Mouse (Mus musculus): ENCODE measurements around the gene Hrh2.
A peak's percentile ranks its signal among the peaks of the same experiment; 100 is the strongest.

Hrh2 gene

DNA sequence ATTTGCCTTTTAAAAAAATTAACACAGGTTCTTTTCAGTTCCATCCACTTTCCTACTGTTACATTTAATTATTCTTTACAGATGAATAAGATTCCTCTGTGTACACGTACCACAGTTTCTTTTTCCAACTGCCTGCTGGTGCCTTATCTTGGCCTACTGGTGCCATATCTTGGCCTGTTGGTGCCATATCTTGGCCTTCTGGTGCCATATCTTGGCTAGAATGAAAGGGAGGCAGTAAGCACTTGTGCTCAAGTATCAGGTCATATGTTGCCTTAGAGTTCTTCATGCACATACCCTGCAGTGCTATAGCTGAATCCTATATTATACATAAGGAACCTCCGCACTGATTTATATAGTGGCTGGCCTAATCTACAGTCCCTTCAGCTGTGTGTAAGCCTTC, 24.9 kb upstream of the Hrh2 start:
- DNase-seq (ENCODE audit: low read depth, low spot score): no peak

DNA sequence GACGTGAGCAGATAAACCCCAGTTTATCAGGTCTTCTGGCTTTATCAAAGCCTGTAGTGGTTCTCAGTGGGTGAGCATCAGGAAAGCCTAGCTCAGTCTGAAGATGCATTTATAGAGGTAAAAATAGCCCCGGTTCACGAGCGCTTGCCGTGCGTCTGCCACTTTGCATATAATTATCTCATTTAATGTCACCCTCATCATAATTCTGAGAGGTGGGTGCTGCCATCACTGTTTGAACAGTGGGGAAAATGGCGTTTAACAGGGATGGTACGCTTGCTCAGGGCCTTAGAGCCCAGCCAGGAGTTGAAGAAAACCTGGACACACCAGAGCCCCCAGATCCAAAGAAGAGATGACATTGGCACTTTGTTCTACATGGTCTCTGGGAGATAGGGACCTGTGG, 23.3 kb upstream of the Hrh2 start:
- Histone ChIP-seq H3K27me3 (ENCODE audit: control insufficient read depth, insufficient read depth, low read length, poor library complexity, severe bottlenecking) (no peaks in the 10 kb centered on the region), H3K36me3 (ENCODE audit: control insufficient read depth, insufficient read depth, low read length, poor library complexity, severe bottlenecking) (no peaks in the 10 kb centered on the region; the same call in 1 of the 2 replicates)
- no peak for DNase-seq (ENCODE audit: low read depth, low spot score)

More for the DNA sequence above, 24.9 kb upstream of the Hrh2 start:
- no peaks in the 10 kb centered on the region for H3K27me3 ChIP-seq (ENCODE audit: control insufficient read depth, insufficient read depth, low read length, poor library complexity, severe bottlenecking)
- H3K36me3 ChIP-seq (ENCODE audit: control insufficient read depth, insufficient read depth, low read length, poor library complexity, severe bottlenecking): no peaks in the 10 kb centered on the region; the same call in 1 of the 2 replicates

DNA sequence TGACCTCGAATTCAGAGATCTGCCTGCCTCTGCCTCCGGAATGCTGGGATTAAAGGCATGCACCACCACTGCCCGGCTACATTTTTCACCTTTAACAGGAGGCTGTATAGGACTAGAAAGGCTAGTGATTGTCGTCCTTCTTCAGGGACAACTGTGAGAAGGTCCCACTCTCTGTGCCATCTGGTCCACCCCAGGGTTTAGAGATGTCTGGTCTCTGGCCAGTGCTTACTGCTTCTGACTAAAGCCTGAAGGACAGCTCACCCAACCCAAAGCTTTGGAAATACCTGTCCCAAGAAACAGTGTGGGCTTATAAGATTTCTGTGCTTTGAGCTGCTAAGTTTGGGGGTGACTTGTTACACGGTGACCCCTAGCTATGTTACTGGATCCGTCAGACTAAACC, 21.6 kb upstream of the Hrh2 start:
- Histone ChIP-seq H3K36me3 (ENCODE audit: control insufficient read depth, insufficient read depth, low read length, poor library complexity, severe bottlenecking) (no peaks in the 10 kb centered on the region; the same call in 1 of the 2 replicates), H3K27me3 (ENCODE audit: control insufficient read depth, insufficient read depth, low read length, poor library complexity, severe bottlenecking) (no peaks in the 10 kb centered on the region)
- DNase-seq (ENCODE audit: low read depth, low spot score): no peak

DNA sequence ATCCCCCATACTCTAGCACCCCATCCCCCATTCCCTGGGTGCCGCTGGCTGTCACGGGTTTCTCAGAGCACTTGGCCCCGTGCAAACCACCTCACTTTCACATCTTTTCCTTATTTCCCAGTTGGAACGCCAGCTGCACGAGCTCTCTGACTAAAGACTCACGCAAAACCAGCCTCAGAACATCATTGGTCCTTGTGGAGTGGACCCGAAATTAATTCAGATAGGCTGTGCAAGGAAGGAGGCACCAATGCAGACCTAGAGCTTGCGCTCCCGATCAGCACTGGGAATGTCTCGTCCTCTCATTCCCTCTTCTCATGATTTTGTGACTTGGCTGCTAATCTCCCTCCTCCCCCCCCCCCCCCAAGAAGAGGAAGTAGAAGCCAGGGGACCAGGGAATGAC, 20.6 kb upstream of the Hrh2 start:
- no peaks in the 10 kb centered on the region for H3K27me3 ChIP-seq (ENCODE audit: control insufficient read depth, insufficient read depth, low read length, poor library complexity, severe bottlenecking)
- no peak for DNase-seq (ENCODE audit: low read depth, low spot score)
- H3K36me3 ChIP-seq (ENCODE audit: control insufficient read depth, insufficient read depth, low read length, poor library complexity, severe bottlenecking): no peaks in the 10 kb centered on the region; the same call in 1 of the 2 replicates

DNA sequence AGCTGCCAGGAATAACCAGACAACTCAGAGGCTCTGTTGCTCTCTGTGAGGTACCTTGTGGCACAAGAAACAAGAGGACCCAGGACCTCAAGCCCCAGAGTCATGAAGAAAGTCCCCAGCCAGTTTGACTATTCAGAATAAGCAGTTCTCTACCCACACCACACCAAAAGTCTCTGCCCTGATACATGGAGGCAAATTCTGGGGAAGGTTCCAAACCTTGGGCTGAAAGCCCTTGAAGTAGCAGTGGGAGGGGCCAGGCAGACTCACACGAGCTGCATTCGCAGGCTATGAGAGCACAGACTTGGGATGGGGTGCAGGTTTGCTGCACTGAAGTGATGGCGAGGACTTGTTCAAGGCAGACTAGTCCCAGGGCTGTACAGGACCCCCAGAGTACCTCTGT, 20.2 kb upstream of the Hrh2 start:
- Histone ChIP-seq H3K36me3 (ENCODE audit: control insufficient read depth, insufficient read depth, low read length, poor library complexity, severe bottlenecking) (no peaks in the 10 kb centered on the region; the same call in 1 of the 2 replicates), H3K27me3 (ENCODE audit: control insufficient read depth, insufficient read depth, low read length, poor library complexity, severe bottlenecking) (no peaks in the 10 kb centered on the region)
- no peak for DNase-seq (ENCODE audit: low read depth, low spot score)

DNA sequence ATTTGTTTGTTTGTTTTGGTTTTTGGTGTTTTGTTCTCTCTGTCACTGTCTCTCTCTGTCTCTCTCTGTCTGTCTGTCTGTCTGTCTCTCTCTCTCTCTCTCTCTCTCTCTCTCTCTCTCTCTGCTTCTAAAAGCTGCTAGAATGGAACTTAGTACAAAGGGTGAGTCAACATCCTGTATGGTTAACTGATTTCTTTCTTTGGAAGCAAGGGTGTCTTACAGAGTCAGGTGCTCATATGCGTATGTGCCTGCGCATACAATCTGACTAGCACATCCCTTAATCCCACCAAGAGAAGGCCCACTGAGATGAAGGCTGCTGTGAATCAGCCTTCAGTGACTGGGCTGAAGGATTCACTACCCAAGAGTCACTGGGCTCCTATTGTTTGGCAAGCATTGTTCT, 18.0 kb upstream of the Hrh2 start:
- no peaks in the 10 kb centered on the region; the same call in 1 of the 2 replicates for H3K36me3 ChIP-seq (ENCODE audit: control insufficient read depth, insufficient read depth, low read length, poor library complexity, severe bottlenecking)
- no peak for DNase-seq (ENCODE audit: low read depth, low spot score)

DNA sequence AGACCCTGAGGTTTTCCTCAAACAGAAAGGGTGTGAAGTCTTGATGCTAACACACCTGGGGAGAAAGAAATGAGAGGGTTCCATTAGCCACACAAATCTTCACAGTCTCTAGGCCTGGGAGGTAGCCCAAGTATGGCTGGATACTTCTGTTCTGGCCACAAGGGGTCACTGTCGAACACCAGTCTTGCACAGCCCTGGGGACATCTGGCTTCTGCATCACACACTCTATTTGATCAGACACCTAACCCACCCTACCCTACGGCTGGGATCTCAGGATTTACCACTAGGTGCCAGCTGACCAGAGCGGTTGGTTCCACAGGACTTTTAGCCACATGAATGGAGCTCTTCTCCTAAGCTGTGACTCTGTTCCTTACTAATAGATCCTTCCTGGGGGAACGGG, 17.2 kb upstream of the Hrh2 start:
- peak; percentile 56 for DNase-seq (ENCODE audit: low read depth, low spot score)
- no peaks in the 10 kb centered on the region; the same call in 1 of the 2 replicates for H3K36me3 ChIP-seq (ENCODE audit: control insufficient read depth, insufficient read depth, low read length, poor library complexity, severe bottlenecking)
- no peaks in the 10 kb centered on the region for H3K27me3 ChIP-seq (ENCODE audit: control insufficient read depth, insufficient read depth, low read length, poor library complexity, severe bottlenecking)

More for the DNA sequence above, 18.0 kb upstream of the Hrh2 start:
- H3K27me3 ChIP-seq (ENCODE audit: control insufficient read depth, insufficient read depth, low read length, poor library complexity, severe bottlenecking): no peaks in the 10 kb centered on the region

DNA sequence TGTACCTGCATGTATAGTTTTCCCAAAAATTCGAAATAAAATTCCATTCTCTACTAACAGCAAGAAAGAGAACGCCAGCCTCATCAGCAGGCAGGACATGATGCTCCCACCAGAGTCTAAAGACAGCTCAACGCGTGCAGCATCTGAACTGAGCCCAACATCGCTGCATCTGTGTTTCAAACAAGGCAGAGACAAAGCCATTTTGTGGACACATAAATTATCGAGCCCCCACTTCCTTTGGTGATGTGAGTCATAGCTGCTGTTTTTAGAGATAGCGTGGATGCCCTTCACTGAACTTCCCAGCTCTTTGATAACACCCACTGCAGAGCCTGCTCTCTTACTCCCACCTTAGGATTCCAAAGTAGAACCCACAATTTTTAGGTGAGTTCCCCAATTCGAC, 16.5 kb upstream of the Hrh2 start:
- Histone ChIP-seq H3K27me3 (ENCODE audit: control insufficient read depth, insufficient read depth, low read length, poor library complexity, severe bottlenecking) (no peaks in the 10 kb centered on the region), H3K36me3 (ENCODE audit: control insufficient read depth, insufficient read depth, low read length, poor library complexity, severe bottlenecking) (no peaks in the 10 kb centered on the region; the same call in 1 of the 2 replicates)
- no peak for DNase-seq (ENCODE audit: low read depth, low spot score)

DNA sequence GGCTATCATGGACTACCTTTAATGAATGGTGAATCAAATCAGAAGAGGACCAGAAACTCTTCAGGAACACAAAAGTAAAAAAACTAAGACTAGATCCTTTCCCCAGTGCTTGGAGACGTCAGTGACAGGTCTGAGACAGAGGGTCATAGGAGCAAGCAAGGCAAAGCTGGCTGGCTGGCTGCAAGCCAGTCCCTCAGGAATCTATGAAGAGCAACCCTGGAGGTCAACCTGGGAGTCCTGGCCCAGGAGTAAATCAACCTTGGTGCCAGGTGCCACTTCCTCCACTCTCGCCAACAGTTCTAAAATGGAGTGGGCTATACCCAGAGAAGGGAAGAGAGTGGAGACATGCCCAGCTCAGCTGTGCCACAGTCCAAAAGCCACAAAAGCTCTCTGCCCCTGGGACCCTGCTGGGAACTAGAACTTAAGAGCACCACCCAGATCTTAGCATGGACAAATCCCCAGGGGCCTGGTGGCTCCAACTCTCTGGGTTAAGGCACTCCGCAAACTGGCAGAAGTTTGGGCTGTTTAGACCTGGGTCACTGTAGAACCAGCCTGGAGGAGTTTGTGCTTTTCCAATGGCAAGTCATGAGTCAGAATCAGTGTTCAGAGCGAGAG, 15.4 kb upstream of the Hrh2 start:
- Histone ChIP-seq H3K36me3 (ENCODE audit: control insufficient read depth, insufficient read depth, low read length, poor library complexity, severe bottlenecking) (no peaks in the 10 kb centered on the region), H3K27me3 (ENCODE audit: control insufficient read depth, insufficient read depth, low read length, poor library complexity, severe bottlenecking) (no peaks in the 10 kb centered on the region)
- no peak for DNase-seq (ENCODE audit: low read depth, low spot score)

DNA sequence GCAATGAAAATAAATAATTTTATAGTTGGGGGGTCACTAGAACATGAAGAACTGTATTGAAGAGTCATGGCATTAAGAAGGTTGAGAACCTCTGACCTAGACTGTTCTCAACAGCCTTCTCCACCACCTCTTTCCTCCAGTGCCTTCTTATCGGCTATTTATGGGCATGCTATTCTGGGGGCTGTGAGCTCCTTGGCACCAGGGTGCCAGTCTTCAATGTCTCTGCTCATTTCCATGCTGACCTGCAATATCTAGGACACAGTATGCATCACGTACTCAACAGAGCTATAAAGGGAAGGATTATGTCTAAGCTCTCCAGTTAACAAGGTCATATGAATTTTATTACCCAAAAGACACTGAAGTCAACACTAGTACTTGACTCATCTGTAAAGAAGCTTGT, 14.6 kb upstream of the Hrh2 start:
- Histone ChIP-seq H3K27me3 (ENCODE audit: control insufficient read depth, insufficient read depth, low read length, poor library complexity, severe bottlenecking) (no peaks in the 10 kb centered on the region), H3K36me3 (ENCODE audit: control insufficient read depth, insufficient read depth, low read length, poor library complexity, severe bottlenecking) (no peaks in the 10 kb centered on the region)
- no peak for DNase-seq (ENCODE audit: low read depth, low spot score)

DNA sequence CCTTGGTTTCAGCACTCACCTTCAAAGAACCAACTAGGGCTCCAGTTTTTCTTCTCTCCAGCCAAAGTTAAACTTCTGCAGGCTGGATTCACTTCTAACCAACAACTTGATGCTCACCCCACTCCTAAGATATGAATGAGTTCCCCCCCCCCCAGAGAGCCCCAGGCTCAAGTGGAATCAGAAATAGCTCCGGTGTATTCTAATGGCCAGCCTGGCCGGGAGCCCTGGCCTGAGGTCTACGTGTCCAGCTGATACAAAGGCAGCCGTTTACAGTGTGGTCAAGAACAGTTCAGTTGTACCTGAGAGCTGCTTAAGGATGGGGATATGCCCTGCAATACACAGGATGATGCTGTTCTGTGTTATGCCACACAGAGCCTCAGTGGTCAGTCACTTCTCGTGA, 13.3 kb upstream of the Hrh2 start:
- Histone ChIP-seq H3K27me3 (ENCODE audit: control insufficient read depth, insufficient read depth, low read length, poor library complexity, severe bottlenecking) (no peaks in the 10 kb centered on the region), H3K36me3 (ENCODE audit: control insufficient read depth, insufficient read depth, low read length, poor library complexity, severe bottlenecking) (no peaks in the 10 kb centered on the region)
- DNase-seq (ENCODE audit: low read depth, low spot score): no peak

DNA sequence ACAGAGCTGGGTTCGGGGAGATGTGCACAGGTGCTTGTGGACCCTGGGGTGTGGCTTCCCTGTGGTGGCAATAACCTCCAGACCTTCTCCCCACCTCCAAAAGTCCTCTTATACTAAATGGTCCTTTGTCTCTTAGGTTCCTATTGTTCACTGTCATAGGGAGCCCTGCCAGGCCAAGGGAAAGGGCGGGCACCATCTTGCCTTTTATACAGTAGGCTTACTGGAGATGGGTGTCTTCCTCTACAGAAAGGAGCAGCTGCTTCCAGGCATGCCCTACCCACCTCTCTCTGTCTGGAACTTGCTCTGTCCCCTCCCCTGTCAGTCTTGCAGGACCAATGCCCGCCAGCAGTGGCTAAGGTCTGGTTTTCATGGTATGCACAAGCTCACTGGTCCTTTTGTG, 12.0 kb upstream of the Hrh2 start:
- DNase-seq (ENCODE audit: low read depth, low spot score): no peak
- no peaks in the 10 kb centered on the region for H3K36me3 ChIP-seq (ENCODE audit: control insufficient read depth, insufficient read depth, low read length, poor library complexity, severe bottlenecking)
- no peaks in the 10 kb centered on the region for H3K27me3 ChIP-seq (ENCODE audit: control insufficient read depth, insufficient read depth, low read length, poor library complexity, severe bottlenecking)

DNA sequence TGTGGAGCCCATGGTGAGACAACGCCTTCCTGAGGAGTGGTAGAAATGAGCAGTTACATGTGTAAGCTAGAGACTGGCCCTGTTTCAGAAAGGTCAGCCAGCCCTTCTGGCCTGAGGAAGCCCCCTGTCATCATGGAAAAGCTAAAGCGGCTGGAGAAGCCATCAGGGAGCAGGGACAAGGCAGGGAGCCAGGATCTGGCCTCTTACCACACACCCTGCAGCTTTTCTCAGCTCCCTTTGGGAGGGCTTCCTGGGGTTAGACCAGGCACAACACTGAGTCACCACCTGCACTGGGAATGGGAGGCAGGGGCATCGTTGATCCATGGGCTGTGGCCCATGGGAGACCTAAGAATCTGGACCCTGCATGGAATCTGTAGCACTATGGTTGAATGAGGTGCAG, 11.5 kb upstream of the Hrh2 start:
- DNase-seq (ENCODE audit: low read depth, low spot score): no peak
- Histone ChIP-seq H3K36me3 (ENCODE audit: control insufficient read depth, insufficient read depth, low read length, poor library complexity, severe bottlenecking) (no peaks in the 10 kb centered on the region), H3K27me3 (ENCODE audit: control insufficient read depth, insufficient read depth, low read length, poor library complexity, severe bottlenecking) (no peaks in the 10 kb centered on the region)

DNA sequence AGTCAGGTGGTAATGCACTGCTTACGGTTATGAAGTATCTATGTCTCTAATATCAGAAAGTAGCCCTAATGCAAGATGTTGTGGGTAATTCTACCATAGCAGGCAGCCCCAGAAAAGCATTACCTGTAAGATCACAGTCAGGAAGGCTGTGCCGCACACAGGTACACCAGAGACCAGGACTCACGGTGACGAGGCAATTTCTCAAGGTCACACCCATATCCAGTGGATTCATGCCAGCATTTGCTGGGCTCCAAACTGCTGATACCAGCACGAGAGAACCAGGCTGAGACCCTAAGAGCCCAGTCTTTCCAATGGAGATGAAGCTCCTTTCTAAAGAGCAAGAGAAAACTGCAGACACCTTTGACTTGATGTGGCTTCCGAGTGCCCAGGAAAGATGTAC, 10.6 kb upstream of the Hrh2 start:
- no peaks in the 10 kb centered on the region for H3K36me3 ChIP-seq (ENCODE audit: control insufficient read depth, insufficient read depth, low read length, poor library complexity, severe bottlenecking)

DNA sequence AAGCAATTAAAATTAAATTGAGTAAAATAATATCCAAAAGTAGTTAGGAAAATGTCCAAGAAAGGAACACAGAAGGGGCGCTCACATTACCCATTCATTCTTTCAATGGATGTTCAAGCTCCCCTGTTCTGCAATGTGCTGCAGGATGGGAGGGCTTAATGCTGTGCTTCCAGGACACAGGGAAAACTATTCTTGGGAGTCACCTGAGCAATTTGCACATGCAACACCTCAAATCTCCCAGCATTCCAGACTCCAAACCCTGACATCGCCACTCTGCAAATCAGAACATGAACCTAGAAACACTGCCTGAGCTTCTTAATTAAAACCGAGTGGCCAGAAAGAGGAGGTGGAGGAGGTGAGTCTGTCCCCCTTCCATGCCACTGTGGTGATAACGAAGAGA, 10.0 kb upstream of the Hrh2 start:
- H3K27me3 ChIP-seq (ENCODE audit: control insufficient read depth, insufficient read depth, low read length, poor library complexity, severe bottlenecking): no peaks in the 10 kb centered on the region
- H3K36me3 ChIP-seq (ENCODE audit: control insufficient read depth, insufficient read depth, low read length, poor library complexity, severe bottlenecking): no peaks in the 10 kb centered on the region
- DNase-seq (ENCODE audit: low read depth, low spot score): no peak

More for the DNA sequence above, 10.6 kb upstream of the Hrh2 start:
- DNase-seq (ENCODE audit: low read depth, low spot score): no peak
- no peaks in the 10 kb centered on the region for H3K27me3 ChIP-seq (ENCODE audit: control insufficient read depth, insufficient read depth, low read length, poor library complexity, severe bottlenecking)

DNA sequence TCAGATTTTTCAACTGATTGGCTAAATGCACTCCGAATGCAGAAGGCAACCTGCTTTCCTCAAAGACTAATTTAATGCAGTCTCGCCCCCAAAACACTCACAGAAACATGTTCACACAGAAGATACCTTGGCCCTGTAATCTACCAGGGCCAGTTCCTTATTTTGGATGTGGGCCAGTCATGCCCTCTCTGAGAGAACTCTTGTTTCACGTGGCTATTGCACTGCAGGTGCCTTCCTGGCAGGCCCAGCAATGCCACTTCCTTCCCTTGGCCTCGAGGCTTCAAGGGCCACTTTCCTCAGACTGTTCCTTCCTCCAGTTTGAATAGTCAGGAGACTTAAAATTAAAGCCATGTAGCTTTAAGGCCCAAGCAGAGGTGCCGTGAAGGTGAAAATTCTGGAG, 5.5 kb upstream of the Hrh2 start:
- H3K36me3 ChIP-seq (ENCODE audit: control insufficient read depth, insufficient read depth, low read length, poor library complexity, severe bottlenecking): no peaks in the 10 kb centered on the region
- H3K27me3 ChIP-seq (ENCODE audit: control insufficient read depth, insufficient read depth, low read length, poor library complexity, severe bottlenecking): no peaks in the 10 kb centered on the region
- peak; percentile 8 for DNase-seq (ENCODE audit: low read depth, low spot score)

All from splenic B cell, adult 2 months (primary cell).